Mouse (Mus musculus): Measurements from ENCODE around the gene Ltk.

DNA sequence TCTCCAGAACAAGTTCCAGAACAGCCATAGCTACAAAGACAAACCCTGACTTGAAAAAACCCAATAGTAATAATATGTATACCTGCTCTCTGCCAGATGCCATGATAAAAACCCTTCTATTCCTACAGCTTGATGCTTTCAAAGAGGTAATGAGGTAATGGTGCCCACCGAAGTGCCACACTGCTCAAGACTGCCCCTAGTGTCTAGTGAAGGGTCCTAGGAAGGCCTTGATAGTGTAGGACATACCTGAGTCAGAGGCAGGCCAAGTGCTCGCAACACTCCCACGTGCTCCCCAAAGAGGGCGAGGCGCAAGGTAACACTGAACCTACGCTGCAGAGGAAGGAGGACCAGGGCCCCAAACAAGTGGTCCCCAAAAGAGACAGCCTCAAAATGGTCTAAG lies 7.0 kb upstream of the Ltk start:
- peak; percentile 29 for TF ChIP-seq CTCF (IDR thresholded peaks at IDR 0.05)
- no peak for TF ChIP-seq EP300 (IDR thresholded peaks at IDR 0.05; ENCODE audit: insufficient read depth, low read depth, low read length)

All from heart, adult 2 months (tissue).